Mouse (Mus musculus) kidney, postnatal 25 days (tissue): ENCODE results near the gene Rnf11.
"Not testable (repeated sequence)": the region's sequence is repeated elsewhere in the genome, so short reads cannot be mapped to it uniquely, and the experiment has no call there.

Source experiments
- DNase-seq, 2 experiments: peaks; one replicate each; pipeline ENCODE4 v3.0.0; 2021; ENCODE audit warnings: mixed read lengths in 2 of 2

Rnf11 gene

DNA sequence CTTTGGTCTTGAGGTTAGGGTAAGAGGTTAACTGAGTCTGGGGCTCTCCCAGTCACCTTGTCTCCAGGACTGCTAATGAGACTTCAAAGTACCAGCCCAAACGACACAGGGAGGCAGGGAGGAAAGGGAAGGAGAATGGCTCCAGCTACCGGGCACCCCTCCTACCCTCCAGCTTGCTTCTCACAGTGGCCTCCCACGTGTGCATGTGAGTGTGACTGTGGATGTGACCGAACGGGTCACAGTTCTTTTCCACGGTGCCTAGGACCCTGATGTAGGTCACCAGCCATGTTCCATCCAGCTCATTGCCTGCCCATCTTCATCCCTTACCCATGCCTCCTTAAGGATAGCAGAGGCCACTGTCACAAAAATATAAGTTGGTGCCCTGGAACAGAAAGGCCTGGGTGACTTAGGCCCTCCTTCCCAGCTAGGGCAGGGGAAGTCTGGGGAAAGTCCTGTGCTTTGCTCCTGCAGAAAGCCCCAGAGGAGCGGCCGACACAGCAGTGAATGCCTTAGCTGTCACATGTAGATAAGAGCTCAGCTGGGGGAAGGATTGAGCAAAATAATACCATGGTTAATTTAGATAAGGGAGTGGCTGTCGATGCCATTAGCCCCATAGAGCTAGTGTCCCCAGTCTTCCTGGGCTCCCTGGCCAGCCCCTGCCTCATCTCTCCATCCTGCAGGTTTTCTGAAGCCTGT, 73.7 kb downstream of the Rnf11 start:
- no peak for DNase-seq

DNA sequence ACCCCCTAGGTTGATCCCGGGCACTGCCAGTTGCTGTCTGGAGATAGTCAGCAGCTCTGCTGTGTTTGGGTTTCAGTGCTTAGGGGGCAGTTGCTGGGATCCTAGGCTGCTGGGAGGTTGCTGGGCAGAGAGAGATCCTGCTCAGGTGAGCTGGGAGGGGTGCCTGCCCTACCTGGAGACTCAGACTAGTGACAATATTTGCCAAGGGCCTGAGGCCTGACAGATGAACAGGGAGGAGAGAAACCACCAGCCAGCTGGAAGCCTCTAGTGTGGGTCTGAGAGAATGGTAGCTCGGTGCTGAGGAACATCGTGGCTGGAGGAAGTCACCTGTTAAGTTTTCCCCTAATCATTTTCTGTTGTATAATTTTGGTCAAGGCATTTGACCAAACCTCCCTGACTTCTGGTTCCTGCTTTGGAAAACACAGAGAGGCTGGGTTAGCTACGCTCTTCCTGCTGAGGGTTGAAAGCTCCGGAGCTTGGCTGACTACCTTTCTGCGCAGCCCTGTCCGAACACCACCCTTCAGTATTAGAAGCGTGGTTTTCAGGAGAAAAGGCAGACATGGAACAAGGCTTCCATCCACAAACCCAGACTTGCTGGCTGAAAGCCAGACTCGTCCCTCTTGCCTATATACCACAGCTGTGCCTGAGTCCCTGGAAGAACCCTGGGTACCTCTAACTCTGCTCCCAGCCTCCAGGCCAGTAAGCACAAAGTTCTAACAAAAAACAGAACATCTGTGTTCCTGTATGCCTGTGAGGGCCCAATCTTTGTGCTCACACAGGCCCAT, 76.6 kb downstream of the Rnf11 start:
- no peak for DNase-seq

DNA sequence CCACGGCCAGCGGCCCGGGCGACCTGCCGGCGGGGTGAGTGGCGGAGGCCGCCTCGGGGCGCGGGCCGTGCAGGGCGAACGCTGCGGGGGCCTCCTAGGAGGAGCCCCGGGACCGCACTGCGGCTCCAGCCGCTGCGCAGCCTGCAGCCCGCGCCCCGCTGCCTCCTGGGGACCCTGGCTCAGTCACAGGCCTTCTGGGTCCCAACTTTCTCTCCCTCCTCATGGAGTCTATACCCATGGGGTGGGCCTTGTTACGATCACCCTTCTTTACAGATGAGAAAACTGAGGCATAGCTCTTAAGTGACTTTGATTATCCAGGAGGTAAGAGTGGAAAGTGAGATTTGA, 77.4 kb downstream of the Rnf11 start:
- no peak for DNase-seq

GRCm38 (mm10) chr4:109406486-109407175, 77.9 kb downstream of the Rnf11 start, which contains the start of gene Ttc39a:
Gene Ttc39a (plus strand): TSS chr4:109406623.
- peak; percentile 29 to 64 for DNase-seq

DNA sequence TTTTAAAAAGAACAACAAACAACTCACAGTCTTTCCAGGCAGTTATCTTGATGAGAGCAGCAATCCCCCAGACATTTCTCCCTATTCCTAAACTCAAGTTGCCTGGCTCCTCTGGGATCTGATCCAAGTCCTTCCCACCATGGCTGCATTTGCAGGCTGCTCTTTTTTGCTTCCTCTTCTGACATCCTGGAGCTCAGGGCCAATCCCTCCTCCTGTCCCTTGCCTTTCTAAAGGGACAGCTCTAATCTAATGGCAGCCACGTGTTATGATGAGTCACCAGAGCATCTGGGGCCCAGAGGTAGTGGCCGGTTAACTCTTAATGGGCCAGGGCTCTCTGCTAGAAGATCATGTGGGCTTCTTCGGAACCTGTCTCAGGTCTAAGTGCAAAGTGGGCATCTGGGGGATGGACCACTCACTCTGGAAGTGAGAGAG, 78.5 kb downstream of the Rnf11 start:
- peak; percentile 75 to 82 for DNase-seq

DNA sequence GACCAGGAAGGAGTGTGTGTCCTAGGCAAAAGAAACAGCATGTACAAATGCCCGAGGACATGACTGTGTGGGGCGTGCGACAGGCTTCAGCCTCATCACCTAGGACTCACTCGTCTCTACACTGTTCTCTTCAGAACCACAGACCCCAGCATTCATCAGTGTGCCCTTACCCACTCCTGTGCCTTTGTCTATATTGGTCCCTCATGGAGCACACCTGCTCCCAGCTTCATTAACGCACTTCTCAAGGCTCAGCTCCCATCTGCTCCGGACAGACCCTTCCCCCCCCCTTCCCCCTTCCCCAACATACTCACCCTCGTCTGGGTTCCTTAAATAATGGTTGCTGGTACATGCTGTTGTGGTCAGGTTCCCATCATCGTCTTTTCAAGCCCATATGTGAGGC, 79.1 kb downstream of the Rnf11 start:
- DNase-seq = no peak

GRCm38 (mm10) chr4:109404908-109405307, 79.6 kb downstream of the Rnf11 start:
- DNase-seq = not testable (repeated sequence)

DNA sequence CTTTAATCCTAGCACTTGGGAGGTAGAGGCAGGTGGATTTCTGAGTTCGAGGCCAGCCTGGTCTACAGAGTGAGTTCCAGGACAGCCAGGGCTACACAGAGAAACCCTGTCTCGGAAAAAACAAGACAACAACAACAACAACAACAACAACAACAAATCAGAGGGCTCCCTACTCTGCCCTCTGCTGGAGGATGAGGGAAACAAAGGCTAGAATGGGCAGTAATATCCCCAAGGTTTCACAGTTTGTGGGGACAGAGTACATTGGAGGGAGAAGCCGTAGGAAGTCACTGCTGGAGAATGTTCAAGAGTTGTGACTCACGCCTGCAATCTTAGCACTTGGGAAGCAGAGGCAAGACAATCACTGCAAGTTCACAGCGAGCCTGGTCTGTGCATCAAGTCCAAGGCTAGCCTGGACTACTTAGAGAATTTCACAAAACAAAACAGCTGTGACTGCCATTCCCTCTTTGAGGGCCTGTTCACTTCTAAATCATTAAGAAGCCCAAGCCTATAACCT, 83.3 kb downstream of the Rnf11 start:
- DNase-seq = no peak
